Mouse (Mus musculus): Measurements from ENCODE around the gene Lrch4.
"Not testable (repeated sequence)": the region's sequence is repeated elsewhere in the genome, so short reads cannot be mapped to it uniquely, and the experiment has no call there.

Gene Lrch4

GRCm38 (mm10) chr5:137613076-137613475 is 15.8 kb upstream of the Lrch4 start:
- no peak for DNase-seq (ENCODE audit: low read depth)

DNA sequence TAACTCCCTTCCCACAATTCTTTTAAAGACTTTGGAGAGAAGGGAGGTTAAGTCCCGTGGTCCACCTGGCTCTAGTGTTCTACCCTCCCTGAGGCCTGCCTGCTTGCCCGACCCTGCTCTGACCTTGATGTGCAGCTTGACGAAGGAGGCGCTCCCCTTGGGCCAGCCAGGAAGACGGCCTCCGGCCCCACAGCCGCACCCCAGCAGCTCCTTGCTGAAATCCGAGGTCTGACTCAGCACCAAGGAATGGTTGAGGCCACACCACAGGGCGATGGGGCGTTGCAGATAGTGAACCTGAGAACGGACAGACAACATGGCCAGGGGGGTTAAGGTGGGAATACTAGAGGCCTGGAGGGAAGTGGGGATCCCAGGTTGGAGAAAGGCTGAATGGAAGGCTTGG is 15.4 kb upstream of the Lrch4 start, which contains the start of gene Pcolce:
Gene Pcolce (minus strand): TSS at position 235 of the 400 bp plus-strand sequence.
- DNase-seq (ENCODE audit: low read depth), result no peak

- not testable (repeated sequence) for DNase-seq (ENCODE audit: low read depth)
Measured at GRCm38 (mm10) chr5:137614921-137615320, 14.0 kb upstream of the Lrch4 start.

DNA sequence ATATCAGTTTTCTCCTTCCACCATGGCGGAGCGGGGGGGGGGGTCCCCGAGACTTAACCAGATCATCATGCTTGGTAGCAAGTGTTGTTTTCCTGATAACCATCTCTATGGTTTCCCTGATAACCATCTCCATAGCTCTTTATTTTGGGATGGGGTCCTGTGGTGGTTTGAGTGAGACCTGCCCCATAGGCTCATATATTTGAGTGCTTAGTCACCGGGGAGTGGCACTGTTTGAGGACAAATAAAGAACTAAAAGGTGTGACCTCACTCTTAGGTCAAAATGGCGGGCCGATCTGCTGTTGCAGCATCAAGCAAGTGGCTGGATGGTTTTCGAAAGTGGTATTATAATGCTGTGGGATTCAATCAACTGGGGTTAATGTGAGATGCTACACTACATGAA is 13.6 kb upstream of the Lrch4 start:
- no peak for DNase-seq (ENCODE audit: low read depth)

GRCm38 (mm10) chr5:137623937-137624530 is 4.9 kb upstream of the Lrch4 start:
- DNase-seq (ENCODE audit: low read depth), result no peak

GRCm38 (mm10) chr5:137627991-137628390 is 930 bp upstream of the Lrch4 start:
- no peak for DNase-seq (ENCODE audit: low read depth)

GRCm38 (mm10) chr5:137629306-137629721 is 393 bp downstream of the Lrch4 start:
- DNase-seq (ENCODE audit: low read depth), result no peak

DNA sequence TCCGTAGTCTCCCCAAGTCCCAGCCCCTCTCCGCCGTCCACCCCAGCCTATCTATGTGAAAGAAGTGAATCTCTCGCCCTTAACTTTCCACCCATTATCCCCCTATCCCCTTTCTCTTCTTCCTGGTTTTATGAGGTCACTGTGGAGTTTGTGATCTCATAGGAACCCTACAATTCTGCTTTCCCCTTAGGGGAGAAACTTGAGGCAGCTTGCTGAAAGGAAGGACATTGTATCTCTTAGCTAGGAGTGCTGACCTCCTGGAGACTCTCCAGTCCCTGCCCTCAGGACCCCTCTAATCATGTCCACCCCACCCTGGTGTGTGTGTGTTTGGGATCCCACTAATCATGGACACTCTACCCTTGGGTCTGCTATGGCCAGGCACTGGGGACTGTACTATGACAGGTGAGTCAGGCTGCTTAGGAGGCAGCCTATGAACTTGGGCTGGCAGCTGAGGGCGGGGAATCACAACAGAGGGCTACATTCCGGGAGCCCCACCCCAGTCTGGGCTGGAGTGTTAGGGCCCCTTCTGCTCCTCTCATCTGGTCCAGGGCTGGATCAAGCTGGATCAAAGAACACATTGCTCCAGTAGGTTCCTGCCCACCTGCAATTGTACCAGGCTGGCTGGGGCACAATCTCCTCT is 1.1 kb downstream of the Lrch4 start:
- DNase-seq (ENCODE audit: low read depth), result no peak

- DNase-seq (ENCODE audit: low read depth), result no peak
Measured at GRCm38 (mm10) chr5:137630602-137631001, 1.7 kb downstream of the Lrch4 start.

GRCm38 (mm10) chr5:137631171-137631570 is 2.2 kb downstream of the Lrch4 start:
- no peak for DNase-seq (ENCODE audit: low read depth)

DNA sequence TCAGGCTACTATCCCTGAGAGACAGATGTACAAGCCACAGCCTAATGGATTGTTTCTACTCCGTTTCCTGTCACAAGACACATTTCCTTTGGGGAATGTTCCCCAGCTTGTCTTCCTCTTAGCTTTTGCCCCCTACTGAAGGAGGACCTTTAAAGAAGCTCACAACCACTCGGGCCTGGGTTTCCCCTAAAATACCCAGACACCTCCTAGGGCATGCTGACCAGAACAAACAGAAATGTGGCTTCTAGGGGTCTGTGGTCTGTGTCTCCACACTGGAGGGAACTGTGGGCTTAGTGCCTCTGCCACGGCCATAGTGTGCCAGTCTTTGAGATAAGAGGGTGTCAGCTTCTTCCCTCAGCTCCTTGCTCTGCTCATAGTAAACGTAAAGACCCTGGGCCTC is 2.7 kb downstream of the Lrch4 start:
- no peak for DNase-seq (ENCODE audit: low read depth)

DNA sequence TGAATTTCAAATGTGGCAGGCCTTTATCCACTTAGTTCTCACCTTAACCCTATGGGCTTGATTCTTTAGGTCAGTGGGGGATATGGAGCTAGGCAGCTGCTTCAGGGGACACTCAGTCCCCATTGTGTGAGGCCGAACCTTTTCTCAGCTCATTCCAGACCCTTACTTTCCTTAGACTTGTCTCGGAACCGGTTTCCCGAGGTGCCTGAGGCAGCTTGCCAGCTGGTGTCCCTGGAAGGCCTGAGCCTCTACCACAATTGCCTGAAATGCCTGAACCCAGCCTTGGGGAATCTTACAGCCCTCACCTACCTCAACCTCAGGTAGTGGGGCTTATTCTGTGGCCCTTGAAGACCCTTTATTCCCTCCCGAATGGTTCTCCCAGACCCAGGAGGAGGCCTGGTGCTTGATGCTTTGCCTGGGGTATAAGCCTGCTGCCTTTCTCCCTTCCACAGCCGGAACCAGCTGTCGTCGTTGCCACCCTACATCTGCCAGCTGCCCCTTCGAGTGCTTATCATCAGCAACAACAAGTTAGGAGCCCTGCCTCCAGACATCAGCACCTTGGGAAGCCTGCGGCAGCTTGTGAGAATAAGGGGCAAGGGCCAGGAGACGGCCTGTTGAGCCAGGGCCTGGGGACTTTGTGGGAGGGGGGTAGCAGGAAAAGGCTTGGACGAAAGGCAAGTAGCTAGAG is 4.6 kb downstream of the Lrch4 start:
- DNase-seq (ENCODE audit: low read depth), result no peak

- DNase-seq (ENCODE audit: low read depth), result no peak
Measured at GRCm38 (mm10) chr5:137639472-137639871, 10.6 kb downstream of the Lrch4 start.

DNA sequence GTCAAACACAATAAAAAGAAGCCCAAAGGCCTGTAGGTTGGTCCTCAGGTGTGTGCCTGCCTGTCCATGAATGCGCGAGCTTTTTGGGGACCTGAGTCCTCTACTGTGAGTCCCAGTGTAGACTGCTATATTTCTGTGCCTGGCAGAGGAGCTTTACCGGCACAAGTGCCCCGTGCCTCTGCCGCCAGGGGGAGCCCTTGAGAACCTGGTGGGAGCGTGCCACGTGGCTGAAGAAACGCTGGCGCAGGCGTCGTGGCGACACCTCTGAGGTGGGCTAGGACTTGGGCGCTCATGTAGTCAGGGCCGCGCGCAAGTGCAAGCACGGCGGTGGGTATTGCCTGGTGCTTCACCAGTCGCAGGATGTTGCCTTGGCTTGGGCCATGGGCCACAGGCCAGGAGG is 12.1 kb downstream of the Lrch4 start, which contains the start of gene Sap25:
Gene Sap25 (plus strand): TSS at position 281 of the 400 bp plus-strand sequence.
- DNase-seq (ENCODE audit: low read depth), result no peak

DNA sequence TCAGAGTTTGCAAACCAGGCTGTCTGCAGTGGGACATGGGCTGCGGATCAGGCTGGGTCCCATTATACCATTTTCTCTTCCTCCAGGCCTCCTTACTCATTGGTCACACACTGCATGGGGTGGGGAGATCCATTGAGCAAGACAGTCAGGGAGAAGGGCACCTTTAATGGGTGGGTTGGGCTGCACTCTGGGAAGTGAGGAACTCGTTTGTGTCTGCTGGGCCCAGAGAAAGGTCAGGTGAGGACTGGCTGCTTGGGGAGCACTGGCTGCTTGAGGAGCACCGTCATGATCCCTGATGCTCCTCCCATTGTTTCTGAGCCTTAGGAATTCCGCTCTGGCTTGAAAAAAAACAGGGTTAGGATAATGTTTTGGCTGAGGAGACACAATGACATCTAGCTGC is 14.0 kb downstream of the Lrch4 start:
- DNase-seq (ENCODE audit: low read depth), result no peak

GRCm38 (mm10) chr5:137644484-137644883 is 15.6 kb downstream of the Lrch4 start:
- no peak for DNase-seq (ENCODE audit: low read depth)

DNA sequence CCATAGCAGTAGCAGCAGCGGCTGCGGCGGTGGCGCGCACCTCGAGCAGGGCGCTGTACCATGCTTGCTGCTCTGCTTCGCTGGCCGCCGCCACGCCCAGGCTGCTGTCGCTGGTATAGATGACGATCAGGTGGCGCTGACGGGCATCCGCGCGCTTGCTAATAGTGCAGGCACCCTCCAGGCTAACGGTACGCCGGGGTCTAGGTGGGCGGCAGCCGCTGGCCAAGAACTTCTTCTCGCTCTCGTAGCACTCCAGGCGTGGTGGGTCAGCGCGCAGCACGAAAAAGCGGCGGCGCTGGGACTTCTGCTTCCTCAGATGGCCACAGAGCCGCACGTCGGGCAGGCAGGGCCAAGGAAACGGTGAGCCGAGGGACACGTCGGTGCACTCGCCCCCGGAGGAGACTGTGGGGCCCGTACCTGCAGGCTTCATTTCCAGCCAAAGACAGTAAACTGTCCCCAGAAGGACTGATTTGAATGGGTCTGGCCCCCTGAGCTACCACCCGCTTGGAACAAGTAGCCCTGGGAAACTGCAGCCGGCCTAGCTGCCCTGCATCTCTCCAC is 16.2 kb downstream of the Lrch4 start:
- no peak for DNase-seq (ENCODE audit: low read depth)

DNA sequence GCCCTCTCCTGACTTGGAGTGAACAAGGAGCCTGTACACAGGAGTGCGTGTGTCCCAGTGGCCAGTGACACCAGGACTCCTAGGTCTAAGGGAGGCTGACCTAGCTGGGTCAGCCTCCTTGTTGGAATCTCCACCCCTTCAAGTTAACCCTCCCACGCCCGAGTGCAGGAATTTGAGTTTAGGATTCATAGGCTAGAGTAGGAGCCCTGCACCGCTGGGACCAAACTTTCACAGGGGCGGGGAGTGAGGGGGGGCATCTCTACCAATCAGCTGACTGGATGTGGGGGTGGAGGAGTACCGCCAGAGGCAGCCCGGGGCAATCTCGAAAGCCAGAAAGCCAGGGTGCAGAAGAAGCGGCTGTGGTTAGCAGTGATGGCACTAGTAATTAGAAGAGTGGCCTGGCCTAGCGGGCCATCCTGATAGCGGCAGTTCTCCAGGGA is 16.8 kb downstream of the Lrch4 start, which contains the start of gene Irs3:
Gene Irs3 (minus strand): TSS at position 63 of the 440 bp plus-strand sequence.
- no peak for DNase-seq (ENCODE audit: low read depth)

GRCm38 (mm10) chr5:137647827-137648601 is 19.1 kb downstream of the Lrch4 start:
- no peak for DNase-seq (ENCODE audit: low read depth)

DNA sequence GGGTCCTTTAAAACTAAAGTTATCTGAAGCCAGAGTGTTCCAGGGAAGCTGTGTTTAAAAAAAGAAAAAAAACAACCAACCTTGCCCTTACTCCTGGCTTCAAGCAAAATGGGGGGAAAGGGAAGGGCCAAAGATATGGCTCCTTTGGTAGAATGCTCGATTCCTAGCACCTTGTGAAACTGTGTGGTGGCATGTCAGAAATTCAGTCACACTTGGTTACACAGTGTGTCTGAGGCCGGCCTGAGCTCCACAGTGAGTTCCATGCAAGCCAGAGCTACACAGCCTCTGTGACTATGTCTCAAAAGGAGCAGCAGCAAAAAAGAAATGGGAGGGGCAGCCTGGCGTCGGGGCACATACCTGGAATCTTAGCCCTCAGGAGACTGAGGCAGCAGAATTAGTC is 20.3 kb downstream of the Lrch4 start:
- DNase-seq (ENCODE audit: low read depth), result no peak

GRCm38 (mm10) chr5:137649669-137650571 is 21.0 kb downstream of the Lrch4 start:
- no peak for DNase-seq (ENCODE audit: low read depth)
